Mouse (Mus musculus): ENCODE measurements around the gene Sart3. TPM values are rescaled to one million over a fixed set of nuclear protein-coding genes. Genes with fewer than 3 reads are reported as not detected.

Gene Sart3
- polyA plus RNA-seq (2012; rRNA removed), result 18.5 and 25.6 TPM in 2 replicates

DNA sequence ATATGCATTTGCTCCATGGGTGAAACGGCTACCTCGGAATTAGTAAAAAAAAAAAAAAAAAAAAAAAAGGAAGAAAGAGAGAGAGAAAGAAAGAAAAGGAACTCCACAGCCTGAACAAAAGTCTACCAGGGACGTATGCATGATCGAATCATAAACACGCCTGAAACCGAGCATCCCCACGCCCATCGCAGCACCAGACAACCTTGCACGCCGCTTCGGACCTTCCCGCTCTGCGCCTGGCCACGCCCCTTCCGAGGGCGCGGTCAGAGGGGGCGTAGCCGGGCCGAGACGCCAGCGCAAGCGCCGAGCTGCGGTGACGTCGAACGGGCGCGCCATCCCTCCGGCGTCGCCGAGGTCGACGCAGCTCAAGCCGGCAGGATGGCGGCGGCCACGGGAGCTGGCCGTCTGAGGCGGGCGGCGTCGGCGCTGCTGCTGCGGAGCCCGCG is at the start of gene Sart3, which contains the start of gene Iscu:
TSS of gene Sart3 (minus strand) at position 61 of the 446 bp plus-strand sequence.
TSS of gene Iscu (plus strand) at position 299 of the 446 bp plus-strand sequence.

DNA sequence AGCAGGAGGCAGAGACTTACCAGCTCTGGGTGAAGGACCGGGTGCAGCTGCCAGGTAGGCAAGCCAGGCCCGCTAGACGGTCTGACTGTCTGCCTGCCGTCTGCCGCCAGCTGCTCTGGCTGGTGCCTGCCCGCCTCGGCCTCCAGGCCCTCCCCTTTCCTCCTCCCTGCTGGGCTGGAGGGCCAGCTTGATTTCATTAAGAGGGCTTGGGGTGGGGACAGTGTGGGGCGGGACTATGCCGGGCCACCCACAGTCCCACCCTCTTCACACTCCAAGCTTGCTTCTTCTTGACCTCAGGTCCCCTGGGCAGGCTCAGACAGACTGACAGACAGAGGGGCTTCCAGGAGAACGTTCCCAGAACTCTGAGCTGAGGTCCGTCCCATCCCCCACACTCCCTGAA is 28.0 kb upstream of the Sart3 start, which contains the start of gene Tmem119:
TSS of gene Tmem119 (minus strand) at position 237 of the 400 bp plus-strand sequence.

DNA sequence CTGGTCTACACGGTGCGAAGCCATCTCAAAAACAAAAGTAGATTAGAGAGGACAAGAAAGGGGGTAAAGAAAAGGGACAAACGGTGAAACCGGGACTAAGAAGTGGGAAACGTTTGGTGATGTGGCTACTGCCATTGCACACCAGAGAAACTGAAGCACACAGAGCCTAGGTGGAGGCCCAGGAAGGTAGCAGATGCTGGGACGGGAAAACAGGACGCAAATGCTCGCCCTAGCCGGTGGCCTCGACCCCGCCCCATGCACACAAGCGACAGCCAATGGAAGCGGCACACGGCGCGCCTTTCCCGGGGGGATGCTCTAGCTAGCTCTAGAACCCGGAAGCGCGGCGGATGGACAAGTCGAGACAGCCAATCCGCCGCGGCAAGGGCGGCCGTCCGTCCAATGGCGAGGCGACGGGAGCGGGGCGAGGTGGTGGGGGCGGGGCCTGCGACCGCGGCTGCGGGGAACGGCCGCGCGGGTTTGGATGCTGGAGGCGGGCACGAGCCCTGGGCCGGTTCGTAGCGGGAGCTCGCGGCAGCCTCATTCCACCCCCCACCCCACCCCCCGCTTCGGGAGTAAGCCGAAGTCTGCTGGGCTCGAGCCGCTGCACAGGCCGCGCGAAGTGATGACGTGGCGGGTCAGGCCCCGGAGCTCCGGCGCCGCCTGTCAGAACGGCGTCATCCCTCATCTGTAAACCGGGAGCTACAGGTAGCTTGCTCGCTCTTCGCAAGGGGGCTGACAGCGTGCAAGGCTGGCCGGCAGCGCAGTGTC is 36.8 kb downstream of the Sart3 start, which contains the start of gene Ficd:
TSS of gene Ficd (plus strand) at position 459 of the 768 bp plus-strand sequence.

DNA sequence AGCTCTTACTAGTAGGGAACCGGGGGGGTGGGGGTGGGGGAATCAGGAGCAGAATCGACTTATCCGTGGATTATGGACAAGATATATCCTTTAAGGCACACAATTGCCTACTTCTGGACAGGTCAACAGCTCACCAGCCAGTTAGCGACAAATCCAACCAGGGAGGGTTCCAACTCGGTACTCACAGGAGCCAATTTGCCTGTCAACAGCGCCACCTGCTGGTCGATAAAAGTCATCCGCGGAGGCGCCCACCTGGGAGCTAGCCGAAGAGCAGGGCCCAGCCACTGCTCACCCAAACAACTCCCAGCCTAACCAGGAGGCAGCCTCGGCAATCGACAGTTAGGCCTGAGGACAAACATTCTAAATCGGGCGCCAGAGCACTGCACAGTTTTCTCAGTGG is 47.9 kb downstream of the Sart3 start, which contains the start of gene 1700069L16Rik:
TSS of gene 1700069L16Rik (minus strand) at position 327 of the 400 bp plus-strand sequence.

Other genes starting within 250 kb of the Sart3 start
- 14.9 and 21.3 TPM in 2 replicates for gene Cmklr1, start 122.1 kb downstream of the Sart3 start, polyA plus RNA-seq (2012; rRNA removed)
- not detected in 2 replicates for gene 1700069L16Rik, start 47.7 kb downstream of the Sart3 start, polyA plus RNA-seq (2012; rRNA removed)
- gene Ficd, start 36.7 kb downstream of the Sart3 start, polyA plus RNA-seq (2012; rRNA removed), result 8.2 and 8.5 TPM in 2 replicates
- gene Iscu, start 238 bp upstream of the Sart3 start, polyA plus RNA-seq (2012; rRNA removed), result 77.5 and 87.6 TPM in 2 replicates
- 61.4 and 69.3 TPM in 2 replicates for gene Tmem119, start 28.0 kb upstream of the Sart3 start, polyA plus RNA-seq (2012; rRNA removed)
- 27.4 and 30.8 TPM in 2 replicates for gene Selplg, start 60.1 kb upstream of the Sart3 start, polyA plus RNA-seq (2012; rRNA removed)
- 133 and 140 TPM in 2 replicates for gene Coro1c, start 136.2 kb upstream of the Sart3 start, polyA plus RNA-seq (2012; rRNA removed)
- 8.7 and 10.1 TPM in 2 replicates for gene Ssh1, start 221.4 kb upstream of the Sart3 start, polyA plus RNA-seq (2012; rRNA removed)
- gene Dao, start 231.2 kb upstream of the Sart3 start, polyA plus RNA-seq (2012; rRNA removed), result not detected in 2 replicates